Mouse (Mus musculus): ENCODE measurements around the gene Fut9. TPM values are rescaled to one million over a fixed set of nuclear protein-coding genes. Genes with fewer than 3 reads are reported as not detected.

Gene Fut9
- total and polyA plus RNA-seq, 3 experiments: not detected

DNA sequence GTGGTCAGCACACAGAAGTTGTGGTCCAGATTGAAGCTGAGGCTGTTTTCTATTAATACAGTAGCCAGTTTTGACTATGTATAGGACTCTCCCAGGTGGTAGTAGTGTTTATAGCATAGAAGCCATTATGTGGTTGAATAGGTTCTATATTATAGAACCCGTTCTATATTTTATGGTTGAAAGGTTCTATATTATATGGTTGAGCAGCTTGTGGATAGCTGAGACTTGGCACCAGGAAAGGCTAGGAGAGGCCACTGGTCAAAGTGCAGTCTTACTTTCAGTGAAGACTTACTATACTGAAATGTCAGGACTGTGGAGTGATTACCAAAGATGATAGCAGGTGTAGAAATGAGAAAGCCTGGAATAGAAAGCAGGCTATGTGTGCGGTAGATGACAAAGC lies 151.9 kb downstream of the Fut9 start:
- in situ Hi-C loops (cut with MboI; ENCODE audit: low pct_ligation_motif_present, low pct_unique_long_range_greater_than_20kb, low sequenced_read_pairs): no loop called here

DNA sequence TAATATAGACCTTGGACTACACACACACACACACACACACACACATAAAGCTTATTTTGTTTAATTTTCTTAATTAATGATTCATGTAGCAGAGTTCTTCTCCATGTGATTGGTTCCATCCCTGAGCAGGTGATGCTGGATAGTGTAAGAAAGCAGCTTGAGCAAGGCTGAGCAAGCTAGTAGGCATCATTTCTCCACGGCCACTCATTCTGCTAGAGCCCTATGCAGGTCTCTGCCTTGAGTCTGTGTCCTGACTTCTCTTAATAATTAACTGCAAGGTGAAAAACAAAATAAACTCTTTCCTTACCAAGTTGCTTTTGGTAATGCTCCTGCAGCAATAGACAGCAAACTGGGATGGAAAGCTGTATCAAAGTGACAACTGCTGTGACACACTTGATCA lies 152.5 kb downstream of the Fut9 start:
- Histone ChIP-seq H3K27me3 (replicated peaks) (no peaks in the 10 kb centered on the region), H3K9ac (ENCODE audit: insufficient read depth, low read depth) (no peak overlapping the region), H3K9me3 (replicated peaks; ENCODE audit: low read length) (no peaks in the 10 kb centered on the region), H3K4me2 (ENCODE audit: insufficient read depth, low read depth, poor library complexity, severe bottlenecking) (no peak overlapping the region), H3K79me2 (replicated peaks; ENCODE audit: control insufficient read depth, extremely low read depth, insufficient read depth, poor library complexity, severe bottlenecking) (no peaks in the 10 kb centered on the region), H3K4me3 (replicated peaks in 1 of 3; ENCODE audit: low read depth in 2 of 3, low read length in 2 of 3, poor library complexity in 1 of 3) (no peak overlapping the region), H3K4me1 (ENCODE audit: control insufficient read depth in 1 of 2, insufficient read depth in 2 of 2) (no peaks in the 10 kb centered on the region), H3K36me3 (replicated peaks in 1 of 2; ENCODE audit: control insufficient read depth in 1 of 2, insufficient read depth in 1 of 2, low read length in 1 of 2) (no peaks in the 10 kb centered on the region), H3K27ac (ENCODE audit: insufficient read depth, low read depth) (no peak overlapping the region)
- dilution Hi-C loops (cut with MboI; ENCODE audit: extremely low pct_ligation_motif_present, extremely low pct_unique_long_range_greater_than_20kb, low sequenced_read_pairs) (no loop called here), in situ Hi-C loops (cut with MboI; ENCODE audit: low pct_ligation_motif_present, low pct_unique_long_range_greater_than_20kb, low sequenced_read_pairs) (no loop called here)
- TF ChIP-seq USF2 (conservative IDR thresholded peaks at IDR 0.05; ENCODE audit: low read depth, low read length) (no peak), E2F4 (IDR thresholded peaks at IDR 0.05; ENCODE audit: insufficient replicate concordance, low read depth, low read length) (no peak), RAD21 (IDR thresholded peaks at IDR 0.05; ENCODE audit: low read depth, low read length) (no peak), BHLHE40 (IDR thresholded peaks at IDR 0.05; ENCODE audit: low read depth, low read length) (no peak), ZMIZ1 (IDR thresholded peaks at IDR 0.05; ENCODE audit: low read depth, low read length) (no peak), TBP (conservative IDR thresholded peaks at IDR 0.05; ENCODE audit: low read depth, low read length) (no peak), EP300 (IDR thresholded peaks at IDR 0.05; ENCODE audit: low read length) (no peak), ZC3H11A (IDR thresholded peaks at IDR 0.05; ENCODE audit: low read depth, low read length) (no peak), MAX (IDR thresholded peaks at IDR 0.05; ENCODE audit: low read length) (no peak), MXI1 (IDR thresholded peaks at IDR 0.05; ENCODE audit: low read depth, low read length) (no peak), IRF4 (IDR thresholded peaks at IDR 0.05; ENCODE audit: low read depth, low read length) (no peak), ZNF384 (IDR thresholded peaks at IDR 0.05; ENCODE audit: low read depth, low read length) (no peak), PAX5 (IDR thresholded peaks at IDR 0.05; ENCODE audit: low read length) (no peak), JUND (conservative IDR thresholded peaks at IDR 0.05; ENCODE audit: low read depth, low read length) (no peak), ZKSCAN1 (IDR thresholded peaks at IDR 0.05; ENCODE audit: borderline replicate concordance, low read depth, low read length) (no peak), CHD1 (IDR thresholded peaks at IDR 0.05; ENCODE audit: low read depth, low read length) (no peak), GABPA (IDR thresholded peaks at IDR 0.05; ENCODE audit: insufficient replicate concordance, low read depth, low read length) (no peak)
- no peak for DNase-seq (ENCODE audit: extremely low read depth)

More for the DNA sequence above, 151.9 kb downstream of the Fut9 start:
- Histone ChIP-seq H3K4me1 (ENCODE audit: control insufficient read depth in 1 of 2, insufficient read depth in 2 of 2) (no peaks in the 10 kb centered on the region), H3K36me3 (replicated peaks in 1 of 2; ENCODE audit: control insufficient read depth in 1 of 2, insufficient read depth in 1 of 2, low read length in 1 of 2) (no peaks in the 10 kb centered on the region), H3K4me3 (replicated peaks in 1 of 3; ENCODE audit: low read depth in 2 of 3, low read length in 2 of 3, poor library complexity in 1 of 3) (no peak overlapping the region), H3K9ac (ENCODE audit: insufficient read depth, low read depth) (no peak overlapping the region), H3K27ac (ENCODE audit: insufficient read depth, low read depth) (no peak overlapping the region), H3K79me2 (replicated peaks; ENCODE audit: control insufficient read depth, extremely low read depth, insufficient read depth, poor library complexity, severe bottlenecking) (no peaks in the 10 kb centered on the region), H3K4me2 (ENCODE audit: insufficient read depth, low read depth, poor library complexity, severe bottlenecking) (no peak overlapping the region), H3K9me3 (replicated peaks; ENCODE audit: low read length) (no peaks in the 10 kb centered on the region), H3K27me3 (replicated peaks) (no peaks in the 10 kb centered on the region)
- TF ChIP-seq UBTF (IDR thresholded peaks at IDR 0.05; ENCODE audit: low read depth, low read length) (no peak), CTCF (conservative IDR thresholded peaks at IDR 0.05 in 1 of 2, IDR thresholded peaks at IDR 0.05 in 1 of 2; ENCODE audit: low read depth in 2 of 2, low read length in 2 of 2) (no peak), RCOR1 (conservative IDR thresholded peaks at IDR 0.05; ENCODE audit: low read depth, low read length) (no peak), JUND (conservative IDR thresholded peaks at IDR 0.05; ENCODE audit: low read depth, low read length) (no peak), POLR2A (IDR thresholded peaks at IDR 0.05; ENCODE audit: low read depth, low read length) (no peak), MAZ (IDR thresholded peaks at IDR 0.05; ENCODE audit: low read depth, low read length) (no peak), MYC (IDR thresholded peaks at IDR 0.05; ENCODE audit: low read depth, low read length) (no peak), MAFK (IDR thresholded peaks at IDR 0.05; ENCODE audit: insufficient replicate concordance, low read length) (no peak), ELF1 (IDR thresholded peaks at IDR 0.05; ENCODE audit: low read depth, low read length) (no peak), KAT2A (IDR thresholded peaks at IDR 0.05; ENCODE audit: insufficient replicate concordance, low read length) (no peak), HCFC1 (IDR thresholded peaks at IDR 0.05; ENCODE audit: low read depth, low read length) (no peak), SMC3 (IDR thresholded peaks at IDR 0.05; ENCODE audit: low read depth, low read length) (no peak), RAD21 (IDR thresholded peaks at IDR 0.05; ENCODE audit: low read depth, low read length) (no peak), USF2 (conservative IDR thresholded peaks at IDR 0.05; ENCODE audit: low read depth, low read length) (no peak), IRF4 (IDR thresholded peaks at IDR 0.05; ENCODE audit: low read depth, low read length) (no peak)
- DNase-seq (ENCODE audit: extremely low read depth): no peak
- dilution Hi-C loops (cut with MboI; ENCODE audit: extremely low pct_ligation_motif_present, extremely low pct_unique_long_range_greater_than_20kb, low sequenced_read_pairs): no loop called here
